Mouse (Mus musculus): ENCODE results near the gene Mroh3. TPM values are rescaled to one million over a fixed set of nuclear protein-coding genes. Genes with fewer than 3 reads are reported as not detected.

Gene Mroh3
- polyA plus RNA-seq, 1 experiment: not detected

DNA sequence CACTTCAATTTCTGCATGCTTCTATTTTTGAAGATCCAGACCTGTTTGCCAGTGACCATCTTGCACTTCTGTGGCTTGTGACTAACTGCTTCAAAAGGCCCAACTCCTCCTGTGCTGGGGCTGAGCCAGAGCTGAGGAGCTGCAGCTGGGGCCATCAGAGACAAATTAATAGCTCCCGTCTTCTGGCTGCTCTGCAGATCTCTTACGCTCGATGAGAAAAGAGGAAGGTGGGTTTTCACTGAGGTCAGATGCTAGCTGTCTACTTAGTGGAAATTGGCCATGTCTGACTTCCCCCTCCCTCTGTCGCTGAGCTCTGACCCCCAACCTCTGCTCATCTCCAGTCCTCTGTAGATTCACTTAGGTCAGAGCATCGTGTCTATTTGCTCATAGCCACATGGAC, 37.0 kb upstream of the Mroh3 start:
- H3K4me1 ChIP-seq (ENCODE audit: control insufficient read depth, insufficient read depth, low read length): peaks cover 8% of the 10 kb centered on the region
- no peak overlapping the region for H3K27ac ChIP-seq (ENCODE audit: insufficient read depth, low read depth, low read length)
- WGBS: 18% methylated on average over 5 of the region's 5 CpGs
- no peak overlapping the region for H3K4me3 ChIP-seq (ENCODE audit: insufficient read depth, low read depth, low read length)
- TF ChIP-seq POLR2A (IDR thresholded peaks at IDR 0.05; ENCODE audit: insufficient read depth, low read depth, low read length): no peak
- no peak for TF ChIP-seq CTCF (IDR thresholded peaks at IDR 0.05; ENCODE audit: insufficient read depth, low read depth, low read length)

DNA sequence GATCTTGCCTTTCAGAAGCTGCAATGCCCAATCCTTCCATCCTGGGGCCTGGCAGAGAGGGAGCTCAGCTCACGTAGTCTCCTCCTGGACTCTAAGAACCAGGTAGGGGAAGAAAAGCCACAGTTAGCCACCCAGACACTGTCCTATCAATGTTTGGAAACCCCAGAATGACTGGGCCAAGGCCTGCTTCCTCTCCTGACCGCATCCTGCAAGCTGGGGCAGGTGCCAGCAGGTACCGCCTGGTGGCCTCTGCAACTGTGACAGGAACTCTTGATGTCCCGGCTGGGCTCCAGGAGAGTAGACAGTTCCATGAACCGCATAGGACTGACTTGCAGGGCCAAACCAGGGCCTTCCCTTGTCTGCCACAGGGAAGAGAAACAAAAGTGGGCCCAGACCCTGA, 34.8 kb upstream of the Mroh3 start:
- Histone ChIP-seq H3K4me3 (ENCODE audit: insufficient read depth, low read depth, low read length) (no peak overlapping the region), H3K27ac (ENCODE audit: insufficient read depth, low read depth, low read length) (no peak overlapping the region), H3K4me1 (ENCODE audit: control insufficient read depth, insufficient read depth, low read length) (peaks cover 8% of the 10 kb centered on the region)
- WGBS: 95% methylated on average over 5 of the region's 5 CpGs
- no peak for TF ChIP-seq CTCF (IDR thresholded peaks at IDR 0.05; ENCODE audit: insufficient read depth, low read depth, low read length)
- no peak for TF ChIP-seq POLR2A (IDR thresholded peaks at IDR 0.05; ENCODE audit: insufficient read depth, low read depth, low read length)

GRCm38 (mm10) chr1:136244469-136244868, 31.8 kb upstream of the Mroh3 start:
- Histone ChIP-seq H3K4me3 (ENCODE audit: insufficient read depth, low read depth, low read length) (no peak overlapping the region), H3K27ac (ENCODE audit: insufficient read depth, low read depth, low read length) (no peak overlapping the region), H3K4me1 (ENCODE audit: control insufficient read depth, insufficient read depth, low read length) (peaks cover 2% of the 10 kb centered on the region; the same call in 1 of the 2 replicates)
- WGBS: 89% methylated on average over 5 of the region's 5 CpGs
- TF ChIP-seq CTCF (IDR thresholded peaks at IDR 0.05; ENCODE audit: insufficient read depth, low read depth, low read length) (no peak), POLR2A (IDR thresholded peaks at IDR 0.05; ENCODE audit: insufficient read depth, low read depth, low read length) (no peak)

DNA sequence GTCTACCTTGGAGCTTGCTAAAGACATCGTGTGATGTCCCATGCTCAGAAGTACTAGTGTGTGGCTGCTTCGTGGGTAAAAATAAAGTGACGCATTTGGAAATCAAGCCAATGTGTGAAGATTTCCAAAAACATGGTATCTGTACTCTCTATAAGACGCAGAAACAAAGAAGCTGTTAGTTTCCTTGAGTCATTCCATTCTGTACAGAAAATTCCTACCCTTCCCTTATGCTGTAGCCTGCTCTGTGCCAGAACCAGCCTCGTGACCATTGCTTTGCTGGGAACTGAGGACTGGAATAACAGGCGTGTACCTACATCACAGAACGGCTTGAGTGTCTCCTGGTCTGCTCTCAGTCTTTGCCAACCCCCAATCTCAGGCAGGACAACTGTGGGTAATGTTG, 29.2 kb upstream of the Mroh3 start:
- 81% methylated on average over 7 of the region's 7 CpGs for WGBS
- no peak for TF ChIP-seq CTCF (IDR thresholded peaks at IDR 0.05; ENCODE audit: insufficient read depth, low read depth, low read length)
- TF ChIP-seq POLR2A (IDR thresholded peaks at IDR 0.05; ENCODE audit: insufficient read depth, low read depth, low read length): no peak
- Histone ChIP-seq H3K4me1 (ENCODE audit: control insufficient read depth, insufficient read depth, low read length) (no peaks in the 10 kb centered on the region), H3K4me3 (ENCODE audit: insufficient read depth, low read depth, low read length) (no peak overlapping the region), H3K27ac (ENCODE audit: insufficient read depth, low read depth, low read length) (no peak overlapping the region)

- Histone ChIP-seq H3K4me1 (ENCODE audit: control insufficient read depth, insufficient read depth, low read length) (peaks cover 5% of the 10 kb centered on the region), H3K4me3 (ENCODE audit: insufficient read depth, low read depth, low read length) (no peak overlapping the region), H3K27ac (ENCODE audit: insufficient read depth, low read depth, low read length) (no peak overlapping the region)
- TF ChIP-seq POLR2A (IDR thresholded peaks at IDR 0.05; ENCODE audit: insufficient read depth, low read depth, low read length) (no peak), CTCF (IDR thresholded peaks at IDR 0.05; ENCODE audit: insufficient read depth, low read depth, low read length) (no peak)
- WGBS: 77% methylated on average over 4 of the region's 4 CpGs
Measured at GRCm38 (mm10) chr1:136238495-136238894, 25.9 kb upstream of the Mroh3 start.

- TF ChIP-seq CTCF (IDR thresholded peaks at IDR 0.05; ENCODE audit: insufficient read depth, low read depth, low read length): no peak
- no peak for TF ChIP-seq POLR2A (IDR thresholded peaks at IDR 0.05; ENCODE audit: insufficient read depth, low read depth, low read length)
- WGBS: 17% methylated on average over 9 of the region's 9 CpGs
- peaks cover 6% of the 10 kb centered on the region for H3K4me1 ChIP-seq (ENCODE audit: control insufficient read depth, insufficient read depth, low read length)
- H3K27ac ChIP-seq (ENCODE audit: insufficient read depth, low read depth, low read length): no peak overlapping the region
- peak overlapping the region; percentile 61 for H3K4me3 ChIP-seq (ENCODE audit: insufficient read depth, low read depth, low read length)
Measured at GRCm38 (mm10) chr1:136234595-136235092, 22.0 kb upstream of the Mroh3 start.

- peaks cover 9% of the 10 kb centered on the region for H3K4me1 ChIP-seq (ENCODE audit: control insufficient read depth, insufficient read depth, low read length)
- no peak within 1 kb of the TSS for H3K27ac ChIP-seq (ENCODE audit: insufficient read depth, low read depth, low read length)
- peak within 1 kb of the TSS; percentile 61 for H3K4me3 ChIP-seq (ENCODE audit: insufficient read depth, low read depth, low read length)
- no peak for TF ChIP-seq CTCF (IDR thresholded peaks at IDR 0.05; ENCODE audit: insufficient read depth, low read depth, low read length)
- TF ChIP-seq POLR2A (IDR thresholded peaks at IDR 0.05; ENCODE audit: insufficient read depth, low read depth, low read length): no peak
- WGBS: 1% methylated on average over 51 of the region's 51 CpGs
Measured at GRCm38 (mm10) chr1:136233892-136234594, 21.4 kb upstream of the Mroh3 start, which contains the start of gene Inava. Gene Inava, minus strand, starts transcription at chr1:136234264.

DNA sequence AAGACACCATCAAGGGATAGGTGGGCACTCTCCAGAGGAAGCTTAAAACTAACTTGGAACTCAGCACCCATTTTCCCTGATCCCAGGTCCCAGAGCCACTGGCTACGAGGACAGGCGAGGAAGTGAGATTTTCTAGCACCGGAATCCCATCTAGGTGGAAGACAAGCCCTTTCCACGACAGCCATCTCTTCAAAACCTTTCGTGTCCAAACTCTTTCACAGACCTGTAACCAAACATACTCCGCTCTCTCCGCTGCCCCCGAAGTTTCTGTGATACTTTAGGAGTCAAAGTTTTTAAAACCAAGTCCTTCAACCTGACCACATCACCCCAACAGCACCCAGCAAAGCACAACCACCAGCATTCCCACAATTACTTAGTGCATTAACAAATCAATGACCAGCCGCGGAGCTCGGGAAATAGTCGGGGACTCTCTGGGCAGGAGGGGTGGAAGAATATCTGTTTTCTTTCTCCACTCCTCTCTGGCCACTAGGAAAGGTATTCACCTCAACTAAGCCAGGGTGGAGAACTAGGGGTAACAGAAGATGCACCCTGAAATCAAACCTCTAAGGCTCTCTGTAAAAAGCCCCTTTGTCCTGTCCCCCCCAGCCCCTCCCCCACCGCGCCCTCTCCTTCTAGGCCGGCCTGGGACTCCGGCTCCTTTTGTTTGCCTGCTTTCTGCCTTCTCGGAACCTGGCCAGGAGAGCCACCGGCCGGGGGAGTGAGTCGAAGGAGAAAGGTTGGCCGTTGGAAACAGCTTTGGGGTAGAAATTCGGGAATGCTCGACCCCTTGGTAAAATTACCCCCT, 20.6 kb upstream of the Mroh3 start:
- 25% methylated on average over 23 of the region's 23 CpGs for WGBS
- TF ChIP-seq CTCF (IDR thresholded peaks at IDR 0.05; ENCODE audit: insufficient read depth, low read depth, low read length) (no peak), POLR2A (IDR thresholded peaks at IDR 0.05; ENCODE audit: insufficient read depth, low read depth, low read length) (no peak)
- H3K4me1 ChIP-seq (ENCODE audit: control insufficient read depth, insufficient read depth, low read length): peaks cover 17% of the 10 kb centered on the region
- peak overlapping the region; percentile 61 for H3K4me3 ChIP-seq (ENCODE audit: insufficient read depth, low read depth, low read length)
- no peak overlapping the region for H3K27ac ChIP-seq (ENCODE audit: insufficient read depth, low read depth, low read length)
